Mouse (Mus musculus): ENCODE results near the gene Ippk.

Gene Ippk

DNA sequence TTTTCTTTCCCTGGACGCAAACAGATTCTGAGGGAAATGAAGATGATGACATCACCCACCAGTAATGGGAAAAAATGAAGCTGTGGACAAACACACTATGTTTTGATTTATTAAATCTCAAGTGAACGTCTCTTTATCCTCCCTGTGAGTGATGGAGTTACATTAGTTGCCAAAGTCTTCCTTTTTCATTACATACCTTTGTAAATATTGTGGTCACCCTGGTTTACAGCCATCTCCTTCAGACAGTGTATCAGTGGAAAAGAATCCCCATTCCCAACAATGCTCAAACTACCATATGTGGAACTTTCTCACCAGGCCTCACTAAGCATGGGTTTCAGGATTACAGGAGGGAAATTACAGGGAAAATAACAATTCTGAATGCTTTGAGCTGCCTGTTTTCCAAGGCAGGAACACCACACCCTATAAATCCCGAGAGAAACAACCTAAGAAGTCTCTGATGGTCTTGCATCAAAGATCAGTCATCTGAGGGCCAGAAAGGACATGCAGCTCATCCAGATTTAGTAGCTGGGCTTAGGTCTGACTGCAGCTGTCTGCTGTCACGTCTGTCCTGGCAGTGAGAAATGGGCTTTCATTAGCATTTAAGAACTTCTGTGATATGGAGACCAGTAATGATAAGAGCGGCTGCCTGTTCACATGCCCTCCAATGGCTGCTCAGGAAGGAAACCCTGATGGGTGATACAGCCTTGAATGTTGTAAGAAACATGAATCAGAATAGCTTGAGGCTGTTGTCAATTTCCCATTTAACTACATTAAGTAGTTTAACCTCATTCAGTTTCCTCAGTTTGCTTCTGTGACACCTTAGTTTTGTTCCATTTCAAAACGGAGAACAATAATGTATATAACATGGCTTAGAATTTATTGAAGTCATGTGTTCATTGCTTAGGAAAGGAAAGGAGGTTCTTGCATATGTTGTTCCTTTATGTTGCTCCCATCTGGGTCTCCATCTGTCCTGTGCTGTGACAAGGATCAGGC lies 71.6 kb downstream of the Ippk start, which contains the start of gene Tes3-ps:
TSS of gene Tes3-ps (plus strand) at position 943 of the 993 bp plus-strand sequence.
- DNase-seq, result no peak

DNA sequence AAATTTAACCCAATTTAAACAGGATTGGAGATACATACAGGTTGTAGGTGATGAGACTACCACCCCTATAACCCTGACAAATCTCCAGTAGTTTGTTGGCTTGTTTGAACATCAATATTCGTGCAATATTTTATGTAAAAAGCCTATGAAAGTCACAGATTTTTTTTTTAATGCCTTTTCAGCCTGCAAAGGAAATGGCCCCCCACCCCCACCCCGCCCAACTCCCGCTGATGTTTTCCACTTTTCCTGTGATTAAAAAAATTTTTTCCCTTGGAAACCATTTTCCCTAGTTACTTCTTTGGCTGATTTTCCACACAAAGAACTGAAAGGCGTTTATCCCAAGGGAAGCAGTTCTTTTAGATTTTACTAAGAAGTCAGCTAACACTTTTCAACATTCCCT lies 83.5 kb downstream of the Ippk start, which contains the start of gene Ecm2:
TSS of gene Ecm2 (plus strand) at position 301 of the 400 bp plus-strand sequence.
- no peak for DNase-seq

DNA sequence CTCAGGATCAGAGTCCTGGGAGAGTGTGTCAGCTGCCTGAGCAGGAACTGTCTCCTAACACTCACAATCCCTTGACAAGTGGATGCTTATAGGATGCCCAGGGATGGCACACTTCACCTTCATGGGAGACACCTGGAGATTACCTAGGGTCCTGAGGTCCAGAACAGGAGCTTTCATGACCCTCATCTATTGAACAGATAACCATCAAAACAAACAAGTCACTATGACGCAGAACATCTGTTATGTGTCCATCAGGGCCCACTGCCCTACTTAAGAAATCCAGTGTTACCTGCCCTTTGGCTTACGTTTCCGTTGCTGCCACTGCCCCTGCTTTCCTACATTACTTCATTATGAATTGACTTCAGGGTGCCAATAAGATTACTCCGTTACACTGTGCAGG lies 84.7 kb downstream of the Ippk start:
- no peak for DNase-seq

DNA sequence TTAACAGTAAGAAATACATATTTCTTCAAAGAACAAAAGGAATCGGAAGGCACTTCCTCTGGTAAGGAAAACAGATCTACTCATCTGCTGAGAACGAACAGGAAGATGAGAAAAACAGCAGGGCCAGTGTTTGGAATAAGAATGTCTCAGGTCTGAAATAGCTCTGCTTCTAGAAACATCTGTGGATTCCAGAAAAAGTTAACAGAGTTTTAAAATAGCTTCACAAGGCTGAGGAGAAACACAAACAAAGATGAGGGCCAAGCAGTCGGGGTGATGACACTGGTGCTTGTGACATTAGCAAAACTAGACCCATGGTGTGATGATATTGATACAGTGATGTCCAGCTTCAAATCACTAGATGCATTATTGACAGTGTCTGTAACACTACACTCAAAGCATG lies 86.1 kb downstream of the Ippk start:
- no peak for DNase-seq

Measured in cerebellum, adult 11-12 months (tissue).